Mouse (Mus musculus): Measurements from ENCODE around the gene Gabrr1.

Gene Gabrr1

GRCm38 (mm10) chr4:33208881-33209841 is 76.8 kb downstream of the Gabrr1 start, which contains the start of gene Srsf12:
Gene Srsf12 (plus strand): TSS chr4:33208991.
- peak; percentile 38 for DNase-seq (ENCODE audit: inconsistent ontology term)

Measured in Muller cell, postnatal 12 days (primary cell).